Mouse (Mus musculus) lung, postnatal 10 days (tissue): Measurements from ENCODE around the gene Npas2.
A peak's percentile ranks its signal among the peaks of the same experiment; 100 is the strongest.

Experiments used
- DNase-seq: peaks from one replicate; pipeline ENCODE4 v3.0.0; 2021

Gene Npas2

DNA sequence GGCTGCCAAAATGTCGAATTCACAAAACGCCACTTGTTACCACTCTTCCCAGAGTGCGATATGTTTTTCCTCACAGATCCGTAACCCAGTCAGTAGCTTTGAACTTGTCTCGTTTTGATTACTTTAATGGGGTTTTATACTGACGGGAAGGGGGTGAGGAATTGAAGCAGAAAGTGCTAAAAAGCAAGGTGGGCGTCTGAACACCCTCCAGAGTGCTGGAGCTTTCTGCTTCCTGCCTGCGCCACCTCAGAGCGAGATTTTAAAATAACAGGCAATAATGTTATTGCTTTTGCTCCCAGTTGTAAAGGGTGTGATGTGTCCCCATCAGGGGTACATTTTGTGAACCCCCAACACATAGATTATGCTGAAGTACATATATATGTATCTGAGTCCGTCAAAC, 145.3 kb downstream of the Npas2 start:
- no peak for DNase-seq

DNA sequence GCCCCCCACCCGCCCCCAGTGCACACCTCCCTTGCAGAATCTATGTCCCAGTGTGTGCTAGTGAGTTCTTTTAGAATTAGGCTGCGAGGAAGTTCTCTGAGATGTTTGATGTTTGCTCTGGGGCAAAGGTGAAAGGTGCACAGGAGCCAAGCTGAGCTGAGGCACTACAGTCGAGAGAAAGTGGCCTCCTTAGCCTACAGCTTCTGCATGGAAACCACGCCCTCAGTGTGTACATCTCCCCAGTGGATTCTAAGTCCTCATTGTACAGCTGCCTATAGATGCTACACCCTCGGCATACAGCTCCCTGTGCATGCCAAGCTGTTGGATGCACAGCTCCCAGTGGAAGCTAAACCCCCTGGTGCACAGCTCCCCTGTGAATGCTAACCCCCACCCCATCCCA, 145.9 kb downstream of the Npas2 start:
- no peak for DNase-seq

DNA sequence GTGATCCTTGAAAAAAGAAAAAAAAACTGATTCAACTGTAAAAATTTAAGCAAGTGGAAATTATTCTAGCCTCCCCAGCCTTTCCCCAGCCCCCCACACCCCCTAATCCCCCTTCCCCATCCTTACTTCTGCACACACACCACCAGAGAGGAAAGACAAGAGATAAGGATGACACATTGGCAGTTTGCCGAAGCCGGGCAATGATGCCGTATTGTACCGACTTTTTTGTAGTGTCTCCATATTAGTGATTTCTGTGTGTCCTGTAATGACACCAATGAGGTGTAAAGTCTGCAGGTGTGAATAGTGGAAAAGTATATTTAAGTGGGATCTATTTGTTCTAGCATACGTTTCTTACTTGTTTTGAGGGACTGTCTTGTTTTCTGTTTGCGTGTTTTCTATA, 146.6 kb downstream of the Npas2 start:
- no peak for DNase-seq

DNA sequence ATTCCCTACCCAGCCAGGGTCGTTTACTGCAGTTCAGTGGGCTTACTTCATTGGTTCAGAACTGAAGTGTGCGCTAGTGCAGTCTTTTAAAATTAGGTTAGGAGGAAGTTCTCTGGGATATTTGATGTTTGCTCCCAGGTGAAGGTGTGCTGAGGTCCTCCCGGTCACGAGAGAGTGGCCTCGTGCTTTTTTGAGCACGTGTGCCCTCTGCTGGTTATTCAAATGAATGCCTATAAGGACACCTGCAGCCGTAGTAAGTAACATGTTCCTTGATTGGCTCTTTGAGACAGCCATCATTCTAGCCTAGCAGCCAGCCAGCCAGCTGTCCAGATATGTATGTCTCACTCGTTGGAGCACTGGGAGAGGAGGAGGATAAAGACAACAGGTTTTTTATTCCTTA, 147.1 kb downstream of the Npas2 start:
- DNase-seq = peak; percentile 69

DNA sequence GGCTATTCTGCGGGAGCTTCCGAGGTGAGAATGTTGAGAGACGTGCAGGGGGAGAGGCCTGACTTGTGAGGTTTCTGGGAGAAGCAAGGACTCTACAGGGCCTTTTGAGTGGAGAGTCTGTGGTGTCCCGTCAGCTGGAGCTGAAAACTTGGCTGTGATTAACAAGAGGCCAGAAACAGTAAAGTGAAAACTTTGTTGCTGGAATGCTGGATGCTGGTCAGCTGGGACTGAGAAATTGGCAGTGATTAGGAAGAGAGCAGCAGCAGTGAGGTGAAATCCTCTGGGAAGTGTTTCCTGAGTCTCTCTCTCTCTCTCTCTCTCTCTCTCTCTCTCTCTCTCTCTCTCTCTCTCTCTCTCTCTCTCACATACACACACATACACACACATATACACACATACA, 148.3 kb downstream of the Npas2 start:
- DNase-seq = peak; percentile 20

DNA sequence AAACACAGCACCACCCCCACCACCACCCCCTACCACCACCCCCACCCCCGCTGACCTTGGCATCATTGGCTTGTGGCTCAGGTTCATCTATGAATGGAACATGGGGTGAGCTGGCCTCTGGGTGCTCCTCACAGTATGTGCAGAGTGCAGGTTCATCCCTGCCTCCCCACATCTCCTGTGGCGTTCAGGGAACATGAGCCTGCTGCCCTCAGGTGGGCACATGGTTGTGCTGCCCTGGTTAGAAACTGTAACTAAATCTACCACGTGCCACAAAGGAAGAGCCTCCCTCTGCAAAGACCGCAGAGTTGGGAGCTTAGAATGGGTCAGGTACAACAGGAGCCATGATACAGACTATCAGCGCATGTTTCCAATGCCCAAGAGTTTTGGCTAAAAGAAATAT, 149.7 kb downstream of the Npas2 start:
- DNase-seq = no peak

DNA sequence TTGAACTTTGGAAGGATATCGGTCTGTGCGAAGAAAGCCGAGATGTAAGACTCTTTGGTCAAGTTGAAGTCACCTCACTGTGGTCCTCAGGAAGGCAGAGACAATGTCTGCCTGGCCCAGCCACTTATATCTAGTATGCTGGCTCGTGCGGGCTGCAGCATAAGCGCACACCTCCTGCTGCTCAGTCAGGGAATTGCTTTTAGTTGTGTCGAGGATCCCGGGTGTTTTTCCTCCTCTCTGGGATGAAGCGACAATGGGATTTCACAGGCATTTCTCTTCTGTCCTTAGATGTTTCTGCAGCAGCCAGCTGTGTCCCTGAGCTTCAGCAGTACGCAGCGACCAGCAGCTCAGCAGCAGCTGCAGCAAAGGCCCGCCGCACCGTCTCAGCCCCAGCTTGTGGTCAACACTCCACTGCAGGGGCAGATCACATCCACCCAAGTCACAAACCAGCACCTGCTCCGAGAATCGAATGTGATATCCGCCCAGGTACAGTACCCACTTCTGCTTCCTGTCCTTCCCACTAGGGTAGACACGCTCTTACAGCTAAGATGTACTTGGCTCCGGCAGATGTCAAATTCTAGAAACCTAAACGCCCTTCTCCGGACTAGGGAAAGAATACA, 151.6 kb downstream of the Npas2 start:
- DNase-seq = peak; percentile 28

DNA sequence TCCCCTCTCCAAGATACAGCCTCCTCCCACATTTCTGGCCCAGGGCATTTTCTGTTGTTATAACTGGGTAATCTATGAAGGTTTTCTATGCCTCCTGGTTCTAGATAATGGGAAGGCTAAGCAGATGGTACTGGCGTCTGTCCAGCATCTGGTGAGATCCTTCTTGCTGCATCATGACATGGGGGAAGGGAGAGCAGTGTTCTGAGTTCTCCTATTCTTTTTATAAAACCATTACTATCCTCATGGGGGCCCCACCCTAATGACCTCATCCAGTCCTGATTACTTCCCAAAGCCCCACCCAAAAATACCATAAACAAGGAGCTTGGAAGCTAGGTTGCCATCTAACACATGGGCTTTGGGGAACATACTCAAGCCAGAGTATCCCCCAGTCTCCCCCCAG, 155.5 kb downstream of the Npas2 start:
- peak; percentile 59 for DNase-seq

DNA sequence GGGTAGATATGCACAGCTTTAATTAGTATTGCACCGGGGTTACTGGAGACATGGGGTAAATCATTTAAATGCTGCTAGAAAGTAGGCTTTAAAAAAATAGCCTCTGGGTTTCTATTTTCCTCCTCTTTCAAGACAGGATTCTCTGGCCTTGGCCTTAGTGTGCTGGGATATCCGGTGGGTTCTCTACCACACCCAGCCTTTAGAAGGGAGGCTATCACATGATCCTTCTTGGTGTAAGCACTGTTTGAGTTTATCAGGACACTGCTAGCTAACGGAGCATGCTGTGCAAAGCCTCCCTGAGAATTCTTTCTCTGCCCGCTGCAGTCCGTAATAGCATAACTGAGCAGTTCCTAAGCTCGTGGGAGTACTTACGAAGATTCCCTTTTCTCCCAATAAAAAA, 155.9 kb downstream of the Npas2 start:
- no peak for DNase-seq

DNA sequence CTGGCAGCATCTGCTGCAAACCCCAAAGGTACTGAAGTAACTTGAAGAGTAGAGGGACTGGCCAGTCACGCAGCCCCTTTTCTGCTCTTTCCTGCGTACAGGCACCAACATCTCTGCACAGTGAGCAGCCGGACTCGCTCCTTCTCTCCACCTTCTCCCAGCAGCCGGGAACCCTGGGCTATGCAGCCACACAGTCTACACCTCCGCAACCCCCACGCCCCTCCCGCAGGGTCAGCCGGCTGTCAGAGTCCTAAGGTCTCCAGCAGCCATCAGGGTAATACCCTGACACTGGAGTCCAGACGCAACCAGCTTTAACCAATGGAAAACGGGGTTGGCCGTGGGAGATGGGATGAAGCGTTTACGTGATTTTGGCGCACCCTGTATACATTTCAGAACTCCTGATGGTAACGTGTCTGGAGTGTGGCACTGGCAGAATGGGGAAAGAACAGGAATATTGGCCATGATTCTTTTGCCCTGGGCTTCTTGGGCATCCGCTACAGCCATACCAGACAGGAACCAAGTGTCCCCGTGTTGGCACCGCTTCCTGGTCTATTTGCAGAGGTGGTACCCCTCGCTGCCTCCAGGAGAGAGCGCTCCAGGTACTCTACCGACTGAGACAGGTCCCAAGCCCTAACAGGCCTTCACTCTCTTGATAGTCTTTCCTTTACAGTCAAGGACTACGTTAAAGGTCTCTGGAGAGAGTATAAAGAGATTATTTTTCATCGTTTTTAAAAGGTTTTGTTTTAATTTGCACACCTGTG, 168.4 kb downstream of the Npas2 start:
- DNase-seq = no peak

DNA sequence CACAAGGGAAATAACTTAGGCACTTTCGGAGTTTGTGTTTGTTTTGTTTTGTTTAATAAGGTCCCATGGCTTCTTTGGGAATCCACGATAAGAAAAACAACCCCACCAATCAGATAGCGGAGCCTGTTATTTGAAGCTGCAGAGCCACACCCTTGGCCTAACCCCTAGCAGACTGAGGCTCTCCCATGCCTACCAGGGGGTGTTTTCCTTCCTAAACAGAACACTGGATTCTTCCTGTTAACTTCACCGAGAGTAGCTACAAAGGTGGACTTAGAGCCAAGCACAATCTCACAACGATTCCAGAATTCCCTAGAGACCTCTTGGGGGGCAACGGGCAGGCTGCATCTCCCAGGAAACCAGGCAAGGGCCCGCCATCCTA, 169.0 kb downstream of the Npas2 start:
- DNase-seq = no peak

DNA sequence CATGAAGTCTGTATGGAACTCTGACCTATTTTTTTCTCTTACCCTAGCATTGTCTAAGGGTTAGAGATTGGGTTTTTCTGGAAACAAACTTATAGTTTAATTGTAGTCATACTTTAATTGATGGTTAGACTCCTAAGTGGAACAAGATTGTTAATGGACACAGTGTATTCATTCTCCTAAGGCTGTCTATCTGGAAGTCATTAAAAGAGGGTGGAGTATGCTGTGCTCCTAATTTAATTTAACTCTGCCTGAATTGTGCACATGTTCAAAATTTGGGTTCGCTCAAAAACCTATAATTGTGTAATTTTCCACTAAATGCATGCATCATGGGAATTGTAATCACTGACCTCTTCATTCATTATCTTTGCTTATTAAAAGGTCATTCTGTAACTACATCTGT, 172.0 kb downstream of the Npas2 start:
- DNase-seq = no peak

DNA sequence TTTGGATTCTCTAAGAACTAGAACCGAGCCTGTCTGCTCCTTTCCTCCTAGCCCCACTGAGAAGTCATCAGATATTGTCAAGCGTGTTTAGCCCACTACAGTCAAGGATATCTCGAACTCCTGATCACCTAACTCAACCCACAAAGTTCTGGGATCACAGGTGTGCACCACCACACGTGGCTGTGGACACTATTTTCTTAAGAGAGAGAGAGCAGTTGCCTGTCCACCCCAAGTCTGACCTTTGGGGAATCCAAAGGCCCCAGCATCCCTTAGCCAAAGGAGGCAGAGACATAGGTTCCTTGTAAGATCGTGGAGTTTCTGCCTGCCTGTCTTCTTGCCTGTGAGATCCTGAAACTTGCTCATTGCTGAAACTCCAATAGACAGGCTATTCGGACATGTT, 173.5 kb downstream of the Npas2 start:
- DNase-seq = peak; percentile 27

DNA sequence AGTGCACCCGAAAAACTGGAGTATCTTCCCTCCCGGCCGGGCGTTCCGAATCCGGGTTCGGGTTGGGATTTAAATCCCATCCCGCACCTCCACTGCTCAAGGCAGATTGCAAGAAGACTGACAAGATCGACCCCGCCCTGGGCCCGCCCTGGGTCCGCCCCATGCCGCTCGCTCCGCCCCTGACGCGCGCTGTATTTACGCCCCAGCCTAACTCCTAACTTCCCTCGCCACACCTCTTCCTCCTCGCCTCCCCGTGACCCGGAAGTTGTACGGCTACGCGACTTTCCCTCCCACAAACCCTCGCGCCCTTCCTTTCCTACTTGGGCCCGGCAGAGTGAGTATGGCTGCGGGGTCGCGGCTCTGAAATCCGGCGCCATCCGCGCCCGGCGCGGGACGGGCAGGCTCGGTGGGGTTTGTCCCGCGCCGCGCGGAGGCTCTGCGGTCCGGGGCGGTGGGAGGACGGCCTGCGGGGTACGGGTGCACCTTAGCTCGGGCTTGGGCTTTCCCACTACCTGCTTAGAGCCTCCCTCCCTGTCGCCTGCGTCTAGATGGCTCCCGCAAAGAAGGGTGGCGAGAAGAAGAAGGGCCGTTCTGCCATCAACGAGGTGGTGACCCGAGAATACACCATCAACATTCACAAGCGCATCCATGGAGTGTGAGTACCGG, 174.2 kb downstream of the Npas2 start, which contains the start of gene Rpl31:
Gene Rpl31 (plus strand): TSS at position 242 of the 666 bp plus-strand sequence.
- DNase-seq = peak; percentile 99

DNA sequence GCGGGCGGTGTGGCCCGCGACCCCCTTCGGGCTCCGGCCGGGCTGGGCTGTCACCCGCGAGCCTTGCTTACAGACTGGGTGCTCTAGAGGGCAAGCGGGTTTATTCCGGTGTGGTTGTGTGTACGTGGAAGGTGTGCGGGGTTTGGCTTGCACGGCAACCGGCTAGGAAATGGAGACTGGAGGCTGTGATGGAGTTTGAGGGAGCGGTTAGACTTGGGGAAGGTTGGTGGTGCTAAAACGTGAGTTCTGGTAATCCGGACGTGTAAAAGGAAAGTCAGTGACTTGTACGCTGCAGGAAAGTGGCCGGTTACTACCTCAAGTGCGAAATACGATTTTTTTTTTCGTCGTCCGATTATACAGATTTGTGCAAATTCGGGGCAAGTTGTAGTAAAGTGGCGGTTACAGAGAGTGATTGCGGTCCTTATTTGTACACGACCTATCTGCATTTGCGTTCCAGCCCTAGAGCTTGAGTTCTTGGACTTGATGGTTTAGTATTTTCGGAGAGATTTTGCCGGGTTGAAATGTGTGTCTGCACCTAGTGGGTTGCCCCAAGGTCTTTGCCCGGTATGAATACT, 174.8 kb downstream of the Npas2 start:
- peak; percentile 36 for DNase-seq

DNA sequence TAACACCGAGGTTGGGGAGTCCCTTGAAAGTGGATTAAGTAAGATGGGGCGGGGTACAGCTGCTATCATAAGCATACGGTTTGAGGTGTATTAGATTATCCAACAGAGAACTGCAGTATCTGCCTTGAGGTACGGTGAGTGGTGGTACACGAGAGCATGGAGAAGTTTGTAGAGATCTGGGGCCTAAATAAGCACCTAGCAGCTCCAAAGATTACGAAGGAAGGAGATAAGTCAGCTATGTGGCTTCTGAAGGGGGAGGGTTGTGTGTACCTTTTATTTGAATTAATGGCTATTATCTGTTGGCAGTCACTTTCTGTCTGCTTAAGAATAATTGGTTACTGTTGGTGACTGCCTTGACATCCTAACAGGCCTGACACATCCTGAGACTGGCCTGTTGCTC, 176.9 kb downstream of the Npas2 start:
- DNase-seq = no peak

DNA sequence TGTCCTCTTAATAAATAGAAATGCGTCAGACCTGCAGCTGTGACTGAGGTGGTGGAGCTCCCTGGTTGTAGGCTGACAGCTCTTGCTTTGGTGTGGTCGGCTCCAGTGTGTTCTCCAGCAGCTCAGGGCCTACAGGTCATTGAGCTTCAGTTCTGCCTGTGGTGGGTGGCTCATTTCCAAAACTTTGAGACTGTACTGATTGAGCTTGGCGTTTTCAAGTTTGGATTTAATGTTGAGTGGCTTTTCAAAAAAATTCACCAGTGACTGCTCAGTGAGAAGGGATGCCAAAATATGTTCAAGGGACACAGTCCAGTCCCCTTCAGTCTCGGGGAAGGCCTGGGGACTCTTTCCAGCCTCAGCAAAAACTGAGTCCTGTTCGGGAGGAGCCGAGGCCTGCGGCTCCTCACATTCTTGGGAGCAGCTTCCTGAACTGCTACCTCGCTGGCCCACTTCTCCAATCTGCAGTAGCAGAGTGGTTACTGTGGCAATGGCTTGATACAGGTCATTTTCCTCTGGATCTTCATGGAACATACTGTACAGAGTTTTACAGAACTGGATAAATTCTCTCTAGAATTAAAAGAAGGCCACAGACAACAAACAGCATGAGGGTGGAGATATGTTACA, 178.8 kb downstream of the Npas2 start:
- DNase-seq = no peak

DNA sequence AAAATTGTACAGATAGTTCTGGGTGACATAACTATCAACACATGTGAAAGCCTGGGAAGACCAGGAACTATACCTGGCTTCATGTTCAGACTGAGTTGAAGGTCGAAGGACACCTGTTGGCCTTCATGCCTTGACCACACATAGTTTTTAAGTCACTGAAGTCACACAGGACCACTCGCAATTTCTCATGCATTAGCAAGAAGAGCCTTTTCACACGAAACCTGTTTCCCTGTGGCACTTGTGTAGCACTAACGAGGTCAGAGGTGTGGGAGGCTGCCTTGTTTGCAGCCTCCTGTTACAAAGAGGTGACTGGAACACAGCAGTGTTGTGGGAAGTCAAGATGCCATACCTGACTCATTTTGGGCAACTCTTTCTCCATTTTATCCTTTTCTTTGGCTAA, 179.8 kb downstream of the Npas2 start:
- DNase-seq = no peak

DNA sequence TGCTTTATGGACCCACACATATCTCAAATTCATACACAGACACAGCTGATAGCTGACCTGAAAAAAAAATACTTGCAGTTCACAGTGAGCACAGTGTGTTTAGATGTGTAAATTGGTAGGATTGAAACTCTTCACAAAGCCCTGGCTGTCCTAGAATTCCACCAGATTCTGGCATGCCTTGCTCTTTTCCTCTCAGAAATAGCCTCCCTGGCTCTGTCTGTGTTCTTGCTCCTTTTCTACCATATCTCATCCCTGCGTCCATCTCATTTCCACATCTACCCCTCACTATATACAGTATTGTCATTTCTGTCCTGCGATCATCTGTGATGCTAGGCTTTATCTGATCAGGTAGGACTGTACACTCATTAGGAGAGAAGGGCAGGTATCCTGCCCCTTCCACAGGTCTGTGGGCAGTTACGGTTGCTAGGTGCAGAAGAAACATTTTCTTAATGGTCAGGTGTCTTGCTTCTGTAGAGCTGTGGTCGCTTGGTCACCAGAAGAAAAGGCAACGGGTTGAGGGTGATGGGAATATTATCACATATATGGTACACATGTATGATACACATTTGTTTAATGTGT, 180.8 kb downstream of the Npas2 start:
- no peak for DNase-seq

DNA sequence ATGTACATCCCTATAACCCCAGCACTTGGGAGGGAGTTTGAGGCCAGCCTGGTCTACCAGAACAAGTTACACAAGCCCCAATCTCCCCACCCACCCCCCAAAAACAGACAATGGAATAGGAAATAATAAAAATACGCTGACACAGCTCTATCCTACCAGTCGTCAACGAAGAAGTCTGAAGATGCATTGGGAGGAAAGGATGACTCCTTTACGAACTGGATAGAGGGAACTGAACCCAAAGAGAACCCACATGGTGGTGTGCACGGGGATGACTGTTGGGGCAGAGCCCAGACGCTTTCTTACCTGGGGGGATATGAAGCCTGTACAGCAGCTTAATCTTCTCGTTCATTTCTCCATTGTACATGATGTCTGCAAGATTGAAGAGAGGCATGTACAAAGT, 182.6 kb downstream of the Npas2 start:
- DNase-seq = no peak

DNA sequence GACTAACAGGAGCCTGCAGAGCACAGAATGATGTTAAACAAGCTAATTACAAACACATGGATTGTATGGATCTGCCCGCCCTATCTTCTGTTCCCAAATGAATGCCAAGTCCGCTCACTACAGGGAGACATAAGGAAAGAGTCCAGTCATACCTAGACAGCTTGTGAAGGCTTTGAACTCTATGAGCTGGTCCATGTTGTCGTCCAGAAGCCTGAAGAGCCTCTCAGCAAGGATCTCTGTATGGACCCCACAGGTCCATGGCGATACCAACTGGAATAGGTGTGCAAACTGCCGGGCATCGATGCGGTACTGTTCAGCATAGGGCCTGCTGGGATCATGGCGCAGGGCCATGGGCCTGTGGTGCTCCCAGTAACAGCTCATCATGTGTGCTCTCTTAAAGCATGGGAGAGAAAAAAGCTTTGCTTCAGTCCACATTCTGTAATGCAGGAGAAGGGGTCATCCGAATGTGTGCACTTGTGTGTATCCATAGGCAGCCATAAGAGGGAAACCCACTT, 183.3 kb downstream of the Npas2 start:
- no peak for DNase-seq

DNA sequence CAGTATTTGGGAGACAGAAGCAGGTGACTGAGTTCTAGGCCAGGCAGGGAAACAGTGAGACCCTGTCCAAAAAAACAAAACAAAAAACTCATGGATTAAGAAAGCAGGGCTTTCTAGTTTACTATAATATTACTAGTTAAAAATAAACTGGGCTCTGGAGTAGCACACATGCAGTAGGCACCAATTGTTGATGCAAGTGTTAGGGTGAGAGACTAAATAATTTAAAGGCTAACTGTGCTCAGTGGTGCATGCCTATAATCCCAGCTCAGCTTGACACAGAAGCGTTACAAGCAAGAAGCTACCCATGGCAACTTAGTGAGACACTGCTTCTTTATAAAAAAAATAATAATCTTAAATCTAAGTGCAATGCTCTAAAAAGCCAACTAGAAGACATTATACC, 185.0 kb downstream of the Npas2 start:
- no peak for DNase-seq

DNA sequence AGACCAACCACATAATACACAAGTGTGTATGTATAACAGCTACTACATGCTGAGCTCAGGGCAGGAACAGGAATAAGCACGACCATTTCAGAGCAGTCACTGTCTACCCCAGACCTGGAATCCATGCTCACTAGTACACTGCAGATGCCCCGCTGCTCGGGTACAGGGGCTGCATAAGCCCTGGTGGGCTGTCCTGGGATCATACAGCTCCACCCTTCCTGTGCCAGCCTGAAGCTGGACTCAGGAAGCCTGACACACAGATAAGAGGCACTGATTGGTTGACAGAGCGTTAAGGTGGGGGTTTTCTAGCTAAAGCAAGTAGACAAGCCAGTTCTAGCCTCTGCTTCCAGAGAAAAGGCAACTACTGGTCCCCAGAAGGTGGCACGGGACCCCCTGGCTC, 185.5 kb downstream of the Npas2 start:
- DNase-seq = peak; percentile 40
